Comparison of ENCODE assay signal across 7 mouse cellular contexts in the genomic region with DNA sequence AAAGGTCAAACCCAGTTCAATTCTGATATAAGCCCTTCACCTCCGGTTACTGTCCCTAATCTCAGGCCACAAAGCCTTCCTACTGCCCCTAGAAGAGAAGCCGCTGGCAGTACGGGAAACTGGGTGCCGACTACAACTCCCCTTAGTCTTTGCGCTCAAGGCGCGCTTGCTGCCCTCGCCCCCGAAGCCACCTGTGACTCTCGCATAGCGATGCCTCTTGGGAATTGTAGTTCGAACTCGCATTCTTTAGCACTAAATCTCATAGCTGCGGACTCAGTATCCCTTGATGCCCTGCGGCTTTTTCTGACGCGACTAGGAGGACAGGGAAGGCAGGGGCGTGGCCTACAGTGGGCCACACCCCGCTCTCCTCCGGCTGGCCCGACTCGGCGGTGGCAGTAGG. TPM values are rescaled to one million over a fixed set of nuclear protein-coding genes. Genes with fewer than 3 reads are reported as not detected.
A peak's percentile ranks its signal among the peaks of the same experiment; 100 is the strongest.
DNase-seq lines count a peak whose midpoint lies in the region; ATAC-seq lines count a peak whose summit lies in the region.

Gene Gtpbp2, plus strand, starts transcription at position 347 of the 400 bp plus-strand sequence.

- peak within 1 kb of the TSS; percentile 78 for H3K4me3 ChIP-seq in intestine, embryonic 16.5 days (ENCODE audit: low read length)
- H3K4me3 ChIP-seq in midbrain, embryonic 11.5 days (ENCODE audit: low read depth, low read length) = peak within 1 kb of the TSS; percentile 64

- H3K27me3 ChIP-seq in intestine, embryonic 16.5 days (replicated peaks; ENCODE audit: control insufficient read depth, insufficient read depth, low read length) = no peaks in the 10 kb centered on the region
- H3K27me3 ChIP-seq in midbrain, embryonic 11.5 days (ENCODE audit: control insufficient read depth, insufficient read depth, low read length) = no peaks in the 10 kb centered on the region

- no peaks in the 10 kb centered on the region for H3K9me3 ChIP-seq in intestine, embryonic 16.5 days (ENCODE audit: control insufficient read depth, low read length)
- no peaks in the 10 kb centered on the region for H3K9me3 ChIP-seq in midbrain, embryonic 11.5 days (ENCODE audit: control insufficient read depth, low read length)

- H3K4me2 ChIP-seq in intestine, embryonic 16.5 days (ENCODE audit: low read depth, low read length) = peak within 1 kb of the TSS; percentile 76
- peak within 1 kb of the TSS; percentile 87 for H3K4me2 ChIP-seq in midbrain, embryonic 11.5 days

- peaks cover 24% of the 10 kb centered on the region for H3K4me1 ChIP-seq in intestine, embryonic 16.5 days (ENCODE audit: control insufficient read depth, insufficient read depth, low read length)
- peaks cover 15% of the 10 kb centered on the region for H3K4me1 ChIP-seq in midbrain, embryonic 11.5 days (ENCODE audit: control insufficient read depth, insufficient read depth, low read length)

- intact Hi-C loops in left cerebral cortex, postnatal 36 days (cut with DNase I) = loop anchor here (10.0 kb wide), 1 partner anchor 426 kb away; the partner anchor contains the start of gene 1600014C23Rik

- DNase-seq in adrenal gland, postnatal 10 days = peak; percentile 93
- peak; percentile 96 for DNase-seq in embryo, embryonic 9.5 days (ENCODE audit: extremely low spot score)
- peak; percentile 77 to 91 for DNase-seq in gastrocnemius, postnatal 4 days (ENCODE audit: low spot score in 2 of 2)
- peak; percentile 93 to 94 for DNase-seq in left cerebral cortex, postnatal 36 days (ENCODE audit: low spot score in 2 of 2)
- DNase-seq in midbrain, embryonic 11.5 days (ENCODE audit: low spot score, missing footprints) = peak; percentile 100
- peak; percentile 88 for DNase-seq in spleen, adult 12 weeks (ENCODE audit: low spot score)

- peak within 1 kb of the TSS; percentile 86 for H3K9ac ChIP-seq in intestine, embryonic 16.5 days (ENCODE audit: low read depth, low read length)
- peak within 1 kb of the TSS; percentile 76 for H3K9ac ChIP-seq in midbrain, embryonic 11.5 days (ENCODE audit: low read length)

- 0% methylated on average over 23 of the region's 23 CpGs for WGBS in intestine, embryonic 16.5 days
- WGBS in midbrain, embryonic 11.5 days = under 1% methylated on average over 23 of the region's 23 CpGs

- ATAC-seq in intestine, embryonic 16.5 days = peak; percentile 92
- peak; percentile 96 for ATAC-seq in midbrain, embryonic 11.5 days (ENCODE audit: low FRiP score)

- H3K36me3 ChIP-seq in intestine, embryonic 16.5 days (ENCODE audit: control insufficient read depth, insufficient read depth, low read length) = 0 out of 2 replicates have a peak, but pooled peaks cover 7% of the 10 kb centered on the region
- H3K36me3 ChIP-seq in midbrain, embryonic 11.5 days (ENCODE audit: control insufficient read depth, insufficient read depth, low read length) = peaks cover 7% of the 10 kb centered on the region; the same call in 1 of the 2 replicates

- H3K27ac ChIP-seq in intestine, embryonic 16.5 days (ENCODE audit: low read length) = peak within 1 kb of the TSS; percentile 94
- peak within 1 kb of the TSS; percentile 49 for H3K27ac ChIP-seq in midbrain, embryonic 11.5 days (ENCODE audit: low read depth, low read length)

RNA-seq across cellular contexts. Expression of gene Gtpbp2, which starts in this region (rescaled TPM):
- 10 to 100 TPM; 66.5 to 94.0 TPM for total RNA-seq in adrenal gland, postnatal 10 days (2021)
- total RNA-seq in gastrocnemius, postnatal 4 days (2021) = 10 to 100 TPM; 70.2 to 77.6 TPM
- polyA plus RNA-seq in intestine, embryonic 16.5 days (2015; fragmentation: Nextera tagmentation; extraction: Ambion mirVana) = 25.3 and 29.2 TPM in 2 replicates
- 100 to 1,000 TPM in 1 of 2 experiments, 10 to 100 TPM in 1; 89.4 to 135 TPM for total RNA-seq in left cerebral cortex, postnatal 36 days (2021)
- 16.8 and 19.2 TPM in 2 replicates for polyA plus RNA-seq in midbrain, embryonic 11.5 days (2014; fragmentation: Nextera tagmentation; extraction: Ambion mirVana)

Comparison
In these comparisons a context has a peak if more than half of its experiments do, and no peak if none do; other contexts are left out.
1. Peak in every context shown above with its lines: DNase-seq, ATAC-seq, H3K4me3 ChIP-seq and H3K27ac ChIP-seq.